Mouse (Mus musculus): Measurements from ENCODE around the gene Brpf3. TPM values are rescaled to one million over a fixed set of nuclear protein-coding genes. Genes with fewer than 3 reads are reported as not detected.

The Brpf3 gene
- polyA plus RNA-seq, 1 experiment from 2014 or later: 5.2 TPM

DNA sequence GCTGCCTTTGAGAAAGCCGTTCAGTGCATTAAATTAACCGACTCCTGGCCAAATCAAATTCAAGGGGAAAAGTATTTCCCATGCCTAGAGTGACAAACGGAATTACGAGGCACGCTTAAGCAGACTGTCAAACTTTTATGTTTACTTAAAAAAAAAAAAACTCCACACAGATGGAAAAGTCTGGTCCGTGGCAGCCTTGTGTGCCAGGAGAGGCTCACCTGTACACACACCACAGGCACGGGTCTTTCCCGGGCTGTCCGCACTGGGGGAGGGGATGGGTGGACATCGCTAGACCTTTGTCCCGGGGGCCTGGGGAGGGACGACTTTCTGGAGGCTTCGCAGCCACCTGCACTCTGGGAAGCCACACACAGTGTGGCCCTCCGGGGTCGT, 614 bp upstream of the Brpf3 start:
- no peaks in the 10 kb centered on the region for H3K36me3 ChIP-seq

DNA sequence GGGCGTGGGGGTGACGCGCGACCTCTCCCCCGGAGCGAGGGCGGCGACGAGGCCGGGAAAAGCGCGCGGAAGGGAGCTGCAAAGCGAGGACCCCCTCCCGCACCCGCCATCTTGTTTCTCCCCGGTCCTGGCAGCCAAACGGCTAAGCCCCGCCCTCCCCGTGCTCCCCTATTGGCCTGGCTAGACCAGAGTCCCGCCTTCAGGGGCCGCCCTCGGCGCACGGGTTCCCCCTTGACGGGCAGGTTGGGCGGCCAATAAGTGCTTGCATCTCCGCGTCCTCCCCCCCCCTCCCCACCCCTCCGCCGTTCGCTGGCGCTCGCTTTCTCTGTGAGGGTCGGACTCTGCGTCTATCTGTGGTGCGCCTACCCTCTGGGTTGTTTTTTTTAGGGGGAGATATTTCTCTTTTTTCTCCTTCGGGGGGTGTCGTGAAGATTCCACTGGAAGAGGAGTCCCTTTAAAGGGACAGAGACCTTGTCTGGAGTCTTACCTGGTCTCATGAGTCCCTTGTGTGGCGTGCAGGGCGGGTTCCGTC, 650 bp downstream of the Brpf3 start:
- Histone ChIP-seq H3K4me3 (peak overlapping the region; percentile 93), H3K4me1 (replicated peaks) (peaks cover 36% of the 10 kb centered on the region), H3K9me3 (replicated peaks) (no peaks in the 10 kb centered on the region), H3K4me2 (peak overlapping the region; percentile 97), H3K27ac (peak overlapping the region; percentile 99), H3K36me3 (peaks cover 8% of the 10 kb centered on the region), H3K9ac (peak overlapping the region; percentile 100), H3K27me3 (no peaks in the 10 kb centered on the region)
- under 1% methylated on average over 29 of the region's 42 CpGs for WGBS
- peak; percentile 99 for ATAC-seq (replicated peaks; ENCODE audit: insufficient number of reproducible peaks, insufficient read depth, low FRiP score, low read depth)

More for the DNA sequence above, 614 bp upstream of the Brpf3 start:
- H3K4me1 ChIP-seq (replicated peaks): peaks cover 36% of the 10 kb centered on the region
- peak overlapping the region; percentile 93 for H3K4me3 ChIP-seq
- WGBS: under 1% methylated on average over 15 of the region's 15 CpGs
- peak overlapping the region; percentile 100 for H3K9ac ChIP-seq
- H3K27ac ChIP-seq: peak overlapping the region; percentile 99
- H3K4me2 ChIP-seq: peak overlapping the region; percentile 97
- no peaks in the 10 kb centered on the region for H3K27me3 ChIP-seq
- no peaks in the 10 kb centered on the region for H3K9me3 ChIP-seq (replicated peaks)
- ATAC-seq (replicated peaks; ENCODE audit: insufficient number of reproducible peaks, insufficient read depth, low FRiP score, low read depth): peak; percentile 3; the same call in 1 of the 2 replicates

DNA sequence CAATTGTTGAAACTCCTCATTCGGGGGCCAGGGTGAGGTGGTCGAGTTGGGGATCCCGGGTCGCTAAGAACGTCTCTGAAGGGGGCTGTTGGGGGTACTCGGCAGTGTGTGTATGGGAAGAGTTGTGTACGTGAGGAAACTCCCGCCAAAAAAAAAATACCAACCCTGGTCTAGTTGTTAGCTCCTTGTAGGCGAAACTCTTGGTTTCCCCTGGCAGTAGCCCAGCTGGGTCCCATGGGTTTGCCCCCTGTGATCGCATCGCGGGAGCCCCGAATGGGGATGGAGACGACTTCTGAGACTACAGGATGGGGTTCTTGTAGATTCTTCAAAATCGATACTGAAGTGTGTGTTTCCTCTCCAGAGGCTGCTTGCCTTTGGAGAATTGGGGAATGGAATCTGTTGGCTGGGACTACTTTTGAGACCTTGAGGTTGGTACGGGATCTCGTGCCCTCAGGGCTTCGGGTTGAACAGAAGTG, 1.2 kb downstream of the Brpf3 start:
- Histone ChIP-seq H3K4me2 (peak overlapping the region; percentile 97), H3K27ac (peak overlapping the region; percentile 37), H3K4me3 (peak overlapping the region; percentile 93), H3K27me3 (no peaks in the 10 kb centered on the region), H3K36me3 (peaks cover 13% of the 10 kb centered on the region), H3K9me3 (replicated peaks) (no peaks in the 10 kb centered on the region), H3K9ac (peak overlapping the region; percentile 73), H3K4me1 (replicated peaks) (peaks cover 36% of the 10 kb centered on the region)
- no peak for ATAC-seq (replicated peaks; ENCODE audit: insufficient number of reproducible peaks, insufficient read depth, low FRiP score, low read depth)
- 2% methylated on average over 18 of the region's 18 CpGs for WGBS

DNA sequence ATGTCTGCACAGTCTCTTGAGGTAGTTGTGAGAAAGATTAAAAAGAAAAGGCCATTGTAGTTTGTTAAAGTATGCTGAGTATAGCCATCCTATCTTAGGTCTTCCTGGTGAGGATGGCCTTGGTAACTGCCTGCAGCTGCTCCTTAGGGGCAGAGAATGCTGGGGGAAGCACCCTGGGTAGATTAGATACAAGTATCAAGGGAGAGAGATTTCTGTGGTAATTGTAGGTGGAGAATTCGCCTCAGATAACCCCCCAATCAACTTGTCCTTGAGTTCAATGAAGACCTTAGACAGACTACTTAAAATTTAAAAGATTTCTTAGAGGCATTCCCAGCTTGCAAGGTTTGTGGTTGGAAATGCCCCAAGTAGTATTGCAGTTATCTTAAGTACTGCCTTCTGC, 2.4 kb downstream of the Brpf3 start:
- H3K27me3 ChIP-seq: no peaks in the 10 kb centered on the region
- peaks cover 23% of the 10 kb centered on the region for H3K36me3 ChIP-seq
- no peak for ATAC-seq (replicated peaks; ENCODE audit: insufficient number of reproducible peaks, insufficient read depth, low FRiP score, low read depth)
- 52% methylated on average over 1 of the region's 1 CpGs for WGBS
- H3K27ac ChIP-seq: 0 out of 2 replicates have a peak overlapping the region, but pooled peaks have one; percentile 7
- H3K9ac ChIP-seq: 0 out of 2 replicates have a peak overlapping the region, but pooled peaks have one; percentile 11
- no peaks in the 10 kb centered on the region for H3K9me3 ChIP-seq (replicated peaks)
- H3K4me1 ChIP-seq (replicated peaks): peaks cover 36% of the 10 kb centered on the region
- no peak overlapping the region for H3K4me3 ChIP-seq
- peak overlapping the region; percentile 97; the same call in 1 of the 2 replicates for H3K4me2 ChIP-seq

DNA sequence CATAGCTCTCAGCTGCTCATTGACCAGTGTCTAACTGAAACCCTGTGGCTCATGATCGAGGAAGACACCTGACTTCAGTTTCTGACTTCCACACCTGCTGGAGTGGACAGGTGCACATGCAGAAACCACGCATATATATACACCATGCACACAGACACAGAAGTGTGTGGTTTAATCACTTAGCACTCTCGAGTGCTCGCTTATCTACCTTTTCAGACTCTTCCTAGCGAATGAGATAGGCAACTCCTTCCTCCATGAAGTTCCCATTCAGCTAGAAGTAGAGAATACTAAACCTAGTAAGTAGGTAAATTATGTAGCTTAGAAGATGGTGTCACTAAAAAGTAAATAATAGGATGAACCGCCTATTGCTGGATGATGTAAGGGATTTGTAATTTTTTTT, 4.1 kb downstream of the Brpf3 start:
- Histone ChIP-seq H3K4me1 (replicated peaks) (peaks cover 31% of the 10 kb centered on the region), H3K36me3 (peaks cover 31% of the 10 kb centered on the region), H3K4me3 (no peak overlapping the region), H3K4me2 (no peak overlapping the region), H3K27me3 (no peaks in the 10 kb centered on the region), H3K27ac (no peak overlapping the region), H3K9me3 (replicated peaks) (no peaks in the 10 kb centered on the region), H3K9ac (no peak overlapping the region)
- WGBS: 84% methylated on average over 6 of the region's 6 CpGs
- no peak for ATAC-seq (replicated peaks; ENCODE audit: insufficient number of reproducible peaks, insufficient read depth, low FRiP score, low read depth)

DNA sequence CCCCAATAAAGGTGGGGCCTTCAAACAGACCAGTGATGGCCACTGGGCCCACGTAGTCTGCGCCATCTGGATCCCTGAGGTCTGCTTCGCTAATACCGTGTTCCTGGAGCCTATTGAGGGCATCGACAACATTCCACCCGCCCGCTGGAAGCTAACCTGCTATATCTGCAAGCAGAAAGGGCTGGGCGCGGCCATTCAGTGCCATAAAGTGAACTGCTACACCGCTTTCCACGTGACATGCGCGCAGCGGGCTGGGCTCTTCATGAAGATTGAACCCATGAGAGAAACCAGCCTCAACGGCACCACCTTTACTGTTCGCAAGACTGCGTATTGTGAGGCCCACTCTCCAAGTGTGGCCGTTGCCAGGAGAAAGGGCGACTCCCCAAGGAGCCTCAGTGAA, 5.9 kb downstream of the Brpf3 start:
- H3K9ac ChIP-seq: no peak overlapping the region
- no peak overlapping the region for H3K4me2 ChIP-seq
- 94% methylated on average over 19 of the region's 19 CpGs for WGBS
- H3K9me3 ChIP-seq (replicated peaks): no peaks in the 10 kb centered on the region
- H3K36me3 ChIP-seq: peaks cover 40% of the 10 kb centered on the region
- no peak overlapping the region for H3K4me3 ChIP-seq
- peaks cover 26% of the 10 kb centered on the region for H3K4me1 ChIP-seq (replicated peaks)
- no peak overlapping the region for H3K27ac ChIP-seq
- ATAC-seq (replicated peaks; ENCODE audit: insufficient number of reproducible peaks, insufficient read depth, low FRiP score, low read depth): no peak
- H3K27me3 ChIP-seq: no peaks in the 10 kb centered on the region

DNA sequence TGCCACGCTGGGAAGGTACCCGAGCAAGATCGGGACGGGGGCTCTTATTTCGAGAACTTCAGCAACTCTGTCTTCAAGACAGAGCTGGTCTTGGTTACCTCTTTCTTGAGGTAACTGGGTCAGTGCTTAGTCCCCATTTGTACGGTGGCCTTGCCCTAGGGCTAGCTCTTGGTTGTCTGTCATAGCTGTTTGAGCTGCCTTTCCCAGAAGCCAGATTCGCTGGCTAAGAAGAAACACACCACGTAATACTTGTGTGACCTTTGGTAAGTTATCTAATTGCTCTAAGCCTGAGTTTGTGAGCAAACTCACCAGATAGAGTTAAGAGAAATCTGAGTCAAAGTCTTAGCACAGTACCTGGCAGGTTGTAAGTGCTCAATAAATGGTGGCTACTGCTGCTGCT, 7.8 kb downstream of the Brpf3 start:
- Histone ChIP-seq H3K27ac (no peak overlapping the region), H3K4me2 (no peak overlapping the region), H3K4me3 (no peak overlapping the region), H3K27me3 (no peaks in the 10 kb centered on the region), H3K4me1 (replicated peaks) (peaks cover 9% of the 10 kb centered on the region), H3K9me3 (replicated peaks) (no peaks in the 10 kb centered on the region), H3K9ac (no peak overlapping the region), H3K36me3 (peaks cover 56% of the 10 kb centered on the region)
- no peak for ATAC-seq (replicated peaks; ENCODE audit: insufficient number of reproducible peaks, insufficient read depth, low FRiP score, low read depth)
- 94% methylated on average over 8 of the region's 8 CpGs for WGBS

DNA sequence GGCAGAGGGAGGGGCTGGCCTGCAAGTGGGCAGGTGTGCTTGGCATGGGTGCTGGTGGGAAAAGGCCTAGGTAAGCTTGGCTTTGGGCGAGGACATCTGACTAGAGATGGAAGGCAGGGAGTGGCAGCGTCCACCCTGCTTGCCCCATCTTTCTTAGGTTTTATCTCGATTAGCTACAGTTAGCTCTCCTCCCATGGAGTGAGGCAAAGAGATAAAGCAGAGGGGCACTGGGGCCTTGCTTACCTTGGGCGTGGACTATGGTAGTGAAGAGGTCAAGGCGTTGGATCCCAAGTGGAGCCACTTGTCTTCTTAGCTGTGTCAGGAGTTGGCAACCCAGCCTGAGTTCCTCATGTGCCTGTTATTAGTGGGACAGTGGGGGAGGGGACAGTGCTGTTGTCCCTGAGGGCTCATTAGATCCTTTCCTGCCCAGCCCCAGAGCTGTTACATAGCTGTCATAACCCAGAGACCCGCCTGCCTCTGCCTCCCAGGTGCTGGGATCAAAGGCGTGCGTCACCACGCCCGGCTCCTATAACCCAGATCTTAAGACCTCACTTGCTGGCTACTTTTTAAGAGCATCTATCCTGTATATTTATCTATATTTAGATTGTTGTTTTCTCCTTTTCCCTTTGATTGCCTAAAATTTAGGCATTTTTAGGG, 8.4 kb downstream of the Brpf3 start:
- Histone ChIP-seq H3K4me3 (no peak overlapping the region), H3K27me3 (no peaks in the 10 kb centered on the region), H3K27ac (no peak overlapping the region), H3K9me3 (replicated peaks) (no peaks in the 10 kb centered on the region), H3K36me3 (peaks cover 60% of the 10 kb centered on the region), H3K4me1 (replicated peaks) (peaks cover 8% of the 10 kb centered on the region; the same call in 1 of the 2 replicates), H3K4me2 (no peak overlapping the region), H3K9ac (no peak overlapping the region)
- ATAC-seq (replicated peaks; ENCODE audit: insufficient number of reproducible peaks, insufficient read depth, low FRiP score, low read depth): no peak
- WGBS: 86% methylated on average over 10 of the region's 10 CpGs

DNA sequence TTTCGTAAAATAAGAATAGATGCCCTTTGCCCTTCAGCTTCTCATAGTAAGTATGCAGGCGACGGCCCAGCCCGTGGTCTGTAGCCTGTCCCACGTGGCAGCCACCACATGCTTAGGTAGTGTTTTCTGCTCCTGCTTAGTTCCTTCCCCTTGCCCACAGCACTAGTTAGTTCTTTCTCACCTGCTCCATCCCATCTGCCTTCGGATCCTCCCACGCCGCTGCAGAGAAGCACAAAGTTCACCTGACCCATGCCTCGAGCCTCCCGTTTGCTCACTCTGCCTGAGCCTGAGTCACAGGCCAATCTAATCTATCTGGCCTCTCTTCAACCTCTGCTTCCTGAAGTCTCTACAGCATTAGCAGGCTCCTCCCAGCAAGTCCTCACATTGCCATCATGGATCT, 11.5 kb downstream of the Brpf3 start:
- ATAC-seq (replicated peaks; ENCODE audit: insufficient number of reproducible peaks, insufficient read depth, low FRiP score, low read depth): no peak
- H3K9ac ChIP-seq: no peak overlapping the region
- no peaks in the 10 kb centered on the region for H3K9me3 ChIP-seq (replicated peaks)
- H3K36me3 ChIP-seq: peaks cover 64% of the 10 kb centered on the region
- H3K27me3 ChIP-seq: no peaks in the 10 kb centered on the region
- no peak overlapping the region for H3K4me3 ChIP-seq
- WGBS: 85% methylated on average over 10 of the region's 10 CpGs
- peaks cover 24% of the 10 kb centered on the region for H3K4me1 ChIP-seq (replicated peaks)
- no peak overlapping the region for H3K27ac ChIP-seq
- no peak overlapping the region for H3K4me2 ChIP-seq

DNA sequence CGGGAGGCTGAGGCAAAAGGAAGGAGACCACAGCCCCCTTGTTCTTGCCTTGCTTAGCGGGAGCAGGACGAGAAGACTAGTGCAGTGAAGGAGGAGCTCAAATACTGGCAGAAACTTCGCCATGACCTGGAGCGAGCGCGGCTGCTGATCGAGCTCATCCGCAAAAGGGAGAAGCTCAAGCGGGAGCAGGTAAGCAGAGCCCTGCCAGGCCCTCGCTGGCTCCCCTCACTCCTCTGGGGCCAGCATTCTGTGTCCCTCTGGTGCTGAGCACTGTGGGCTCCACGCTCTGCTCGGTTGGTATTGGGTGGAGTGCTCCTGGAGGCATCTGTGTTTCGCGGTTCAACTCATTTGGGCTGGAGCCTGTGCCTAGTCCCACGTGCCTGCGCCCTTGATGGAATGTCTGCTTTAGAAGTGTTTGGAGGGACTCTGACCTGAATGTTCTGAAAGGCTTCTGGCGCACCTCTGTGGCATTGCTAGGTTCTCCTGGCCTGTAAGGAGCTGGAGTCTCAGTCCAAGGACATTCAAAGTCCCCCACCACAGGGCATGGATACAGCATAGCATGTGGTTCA, 13.7 kb downstream of the Brpf3 start:
- peaks cover 21% of the 10 kb centered on the region for H3K4me1 ChIP-seq (replicated peaks)
- peak overlapping the region; percentile 83 for H3K27ac ChIP-seq
- H3K36me3 ChIP-seq: peaks cover 72% of the 10 kb centered on the region
- H3K4me3 ChIP-seq: no peak overlapping the region
- H3K9me3 ChIP-seq (replicated peaks): no peaks in the 10 kb centered on the region
- H3K9ac ChIP-seq: no peak overlapping the region
- H3K4me2 ChIP-seq: no peak overlapping the region
- no peaks in the 10 kb centered on the region for H3K27me3 ChIP-seq
- no peak for ATAC-seq (replicated peaks; ENCODE audit: insufficient number of reproducible peaks, insufficient read depth, low FRiP score, low read depth)
- WGBS: 78% methylated on average over 18 of the region's 18 CpGs

DNA sequence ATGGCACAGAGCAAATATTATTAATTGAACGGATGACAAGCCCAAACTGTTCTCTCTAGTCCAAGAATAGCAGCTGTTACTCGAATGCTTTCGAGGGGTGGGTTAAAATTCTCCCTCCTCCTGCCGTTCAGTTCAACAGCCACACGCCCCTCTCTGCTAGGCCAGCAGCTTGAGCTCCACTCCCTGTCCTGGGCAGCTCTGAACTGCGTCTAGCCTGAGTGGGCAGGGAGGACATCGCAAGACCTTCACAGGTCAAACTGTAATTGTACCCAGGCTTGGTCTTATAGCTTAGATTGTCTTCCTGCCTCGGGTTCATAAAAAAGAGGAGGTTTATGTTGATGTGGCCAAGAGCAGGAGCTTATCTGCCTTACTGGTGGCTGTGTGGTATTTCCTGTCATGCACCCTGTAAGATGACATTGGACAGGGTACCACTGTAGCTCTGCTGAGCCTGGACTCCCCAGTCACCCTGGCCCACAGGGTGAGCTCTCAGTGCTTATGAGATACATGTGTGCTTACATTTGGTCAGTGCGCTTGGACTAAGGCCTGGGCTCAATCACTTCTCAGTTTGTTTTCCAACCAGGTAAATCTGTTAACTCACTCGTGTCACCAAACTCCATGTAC, 14.6 kb downstream of the Brpf3 start:
- Histone ChIP-seq H3K4me3 (no peak overlapping the region), H3K4me1 (replicated peaks) (peaks cover 21% of the 10 kb centered on the region), H3K9ac (no peak overlapping the region), H3K4me2 (no peak overlapping the region), H3K9me3 (replicated peaks) (no peaks in the 10 kb centered on the region), H3K27me3 (no peaks in the 10 kb centered on the region), H3K36me3 (peaks cover 77% of the 10 kb centered on the region), H3K27ac (peak overlapping the region; percentile 83)
- peak; percentile 53 for ATAC-seq (replicated peaks; ENCODE audit: insufficient number of reproducible peaks, insufficient read depth, low FRiP score, low read depth)
- 35% methylated on average over 10 of the region's 10 CpGs for WGBS

Measured in heart, embryonic 15.5 days (tissue).